Mouse (Mus musculus): ENCODE results near the gene Magea2. TPM values are rescaled to one million over a fixed set of nuclear protein-coding genes. Genes with fewer than 3 reads are reported as not detected.
"Not testable (repeated sequence)": the region's sequence is repeated elsewhere in the genome, so short reads cannot be mapped to it uniquely, and the experiment has no call there.

The Magea2 gene
- total RNA-seq (2015; ENCODE audit: low replicate concordance): not detected in 2 replicates
- total RNA-seq (2017; ENCODE audit: low replicate concordance): not detected in 2 replicates

DNA sequence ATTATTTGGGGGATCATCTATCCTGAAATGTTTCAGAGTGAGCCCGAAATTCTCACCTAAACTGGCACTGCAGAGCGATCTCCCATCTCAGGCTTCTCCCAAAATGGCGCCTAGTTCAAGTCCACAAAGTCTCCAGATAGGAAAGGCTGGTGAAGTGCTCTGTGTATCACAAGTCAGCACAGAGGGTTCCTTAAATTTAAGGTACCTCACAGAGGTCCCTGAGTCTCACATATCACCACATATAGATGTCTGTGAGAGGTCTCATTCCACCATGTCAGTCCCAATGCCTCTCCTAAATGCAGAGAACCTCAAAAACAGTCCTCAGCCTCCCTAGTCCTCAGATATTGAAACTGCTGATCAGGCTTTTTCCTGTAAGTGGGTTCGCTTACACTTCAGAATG, at the start of gene Magea2:
TSS of gene Magea2 (minus strand) at position 101 of the 400 bp plus-strand sequence.
- not testable (repeated sequence) for ATAC-seq (replicated peaks; ENCODE audit: low FRiP score, poor library complexity, severe bottlenecking)

- not testable (repeated sequence) for ATAC-seq (replicated peaks; ENCODE audit: low FRiP score, poor library complexity, severe bottlenecking)
Observed at GRCm38 (mm10) chrX:155128312-155128711, 34.8 kb upstream of the Magea2 start, which contains the start of gene Cldn34b2. TSS of gene Cldn34b2 (minus strand) at chrX:155128412.

GRCm38 (mm10) chrX:155098024-155098423, 4.6 kb upstream of the Magea2 start:
- no peak for ATAC-seq (replicated peaks; ENCODE audit: low FRiP score, poor library complexity, severe bottlenecking)

DNA sequence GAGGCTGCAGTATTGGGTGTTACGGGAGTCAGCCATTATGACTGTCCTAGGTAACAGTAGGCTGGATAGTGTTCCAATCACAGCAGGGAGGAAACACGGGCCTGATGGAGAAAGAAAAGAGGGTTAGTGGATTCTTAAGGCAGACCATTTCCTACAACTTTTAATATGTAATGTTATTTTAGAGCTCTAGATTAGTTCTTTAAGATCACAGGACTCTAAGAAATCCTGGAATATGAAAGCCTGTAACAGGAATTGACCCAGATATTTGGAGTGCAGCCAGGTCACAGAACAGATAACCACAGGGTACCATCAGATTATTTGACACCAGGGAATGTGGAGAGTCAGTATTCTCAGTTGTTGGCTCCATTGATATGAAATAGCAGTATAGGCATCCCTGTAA, 3.8 kb downstream of the Magea2 start, which contains the start of gene Magea1:
TSS of gene Magea1 (minus strand) at position 101 of the 400 bp plus-strand sequence.
- not testable (repeated sequence) for ATAC-seq (replicated peaks; ENCODE audit: low FRiP score, poor library complexity, severe bottlenecking)

DNA sequence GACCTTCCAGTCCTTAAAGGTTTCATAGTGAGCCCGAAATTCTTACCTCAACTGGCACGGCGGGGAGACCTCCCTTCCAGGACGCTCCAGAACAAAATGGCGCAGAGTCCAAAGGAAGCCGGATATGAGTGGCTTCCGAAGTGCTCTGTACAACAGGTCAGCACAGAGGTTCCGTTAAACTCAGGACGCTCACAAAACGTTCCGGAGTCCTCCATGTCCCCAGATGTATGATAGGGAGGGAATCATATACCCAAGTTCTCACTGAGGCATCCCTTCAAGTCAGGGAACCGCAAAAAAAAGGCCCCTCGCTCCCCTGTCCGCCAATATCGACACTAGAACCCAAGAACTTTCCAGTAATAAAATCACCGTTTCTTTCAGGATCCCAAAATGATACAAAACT, 30.4 kb downstream of the Magea2 start, which contains the start of gene Magea5:
TSS of gene Magea5 (minus strand) at position 101 of the 400 bp plus-strand sequence.
- not testable (repeated sequence) for ATAC-seq (replicated peaks; ENCODE audit: low FRiP score, poor library complexity, severe bottlenecking)

DNA sequence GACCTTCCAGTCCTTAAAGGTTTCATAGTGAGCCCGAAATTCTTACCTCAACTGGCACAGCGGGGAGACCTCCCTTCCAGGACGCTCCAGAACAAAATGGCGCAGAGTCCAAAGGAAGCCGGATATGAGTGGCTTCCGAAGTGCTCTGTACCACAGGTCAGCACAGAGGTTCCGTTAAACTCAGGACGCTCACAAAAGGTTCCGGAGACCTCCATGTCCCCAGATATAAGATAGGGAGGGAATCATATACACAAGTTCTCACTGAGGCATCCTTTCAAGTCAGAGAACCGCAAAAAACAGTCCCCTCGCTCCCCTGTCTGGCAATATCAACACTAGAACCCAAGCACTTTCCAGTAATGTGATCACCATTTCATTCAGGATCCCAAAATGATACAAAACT, 97.7 kb downstream of the Magea2 start, which contains the start of gene Magea8:
TSS of gene Magea8 (minus strand) at position 101 of the 400 bp plus-strand sequence.
- ATAC-seq (replicated peaks; ENCODE audit: low FRiP score, poor library complexity, severe bottlenecking): not testable (repeated sequence)

Other genes starting within 250 kb of the Magea2 start
- gene Cldn34b1, start 203.4 kb downstream of the Magea2 start, total RNA-seq (2015; ENCODE audit: low replicate concordance): not detected in 2 replicates
- not detected in 2 replicates for gene Cldn34b1, start 203.4 kb downstream of the Magea2 start, total RNA-seq (2017; ENCODE audit: low replicate concordance)
- not detected in 2 replicates for gene Magea6, start 157.7 kb downstream of the Magea2 start, total RNA-seq (2015; ENCODE audit: low replicate concordance)
- not detected in 2 replicates for gene Magea6, start 157.7 kb downstream of the Magea2 start, total RNA-seq (2017; ENCODE audit: low replicate concordance)
- not detected in 2 replicates for gene Magea3, start 144.2 kb downstream of the Magea2 start, total RNA-seq (2015; ENCODE audit: low replicate concordance)
- gene Magea3, start 144.2 kb downstream of the Magea2 start, total RNA-seq (2017; ENCODE audit: low replicate concordance): not detected in 2 replicates
- not detected in 2 replicates for gene Magea8, start 97.8 kb downstream of the Magea2 start, total RNA-seq (2015; ENCODE audit: low replicate concordance)
- gene Magea8, start 97.8 kb downstream of the Magea2 start, total RNA-seq (2017; ENCODE audit: low replicate concordance): not detected in 2 replicates
- not detected in 2 replicates for gene Magea5, start 30.5 kb downstream of the Magea2 start, total RNA-seq (2015; ENCODE audit: low replicate concordance)
- gene Magea5, start 30.5 kb downstream of the Magea2 start, total RNA-seq (2017; ENCODE audit: low replicate concordance): not detected in 2 replicates
- gene Magea1, start 3.9 kb downstream of the Magea2 start, total RNA-seq (2015; ENCODE audit: low replicate concordance): not detected in 2 replicates
- gene Magea1, start 3.9 kb downstream of the Magea2 start, total RNA-seq (2017; ENCODE audit: low replicate concordance): not detected in 2 replicates
- gene Cldn34b2, start 34.7 kb upstream of the Magea2 start, total RNA-seq (2015; ENCODE audit: low replicate concordance): not detected in 2 replicates
- gene Cldn34b2, start 34.7 kb upstream of the Magea2 start, total RNA-seq (2017; ENCODE audit: low replicate concordance): not detected in 2 replicates
- 125 and 145 TPM in 2 replicates for gene Sat1, start 122.8 kb upstream of the Magea2 start, total RNA-seq (2015; ENCODE audit: low replicate concordance)
- gene Sat1, start 122.8 kb upstream of the Magea2 start, total RNA-seq (2017; ENCODE audit: low replicate concordance): 78.6 and 150 TPM in 2 replicates
- gene Acot9, start 168.8 kb upstream of the Magea2 start, total RNA-seq (2015; ENCODE audit: low replicate concordance): 15.0 and 24.2 TPM in 2 replicates
- gene Acot9, start 168.8 kb upstream of the Magea2 start, total RNA-seq (2017; ENCODE audit: low replicate concordance): 12.8 and 18.7 TPM in 2 replicates
- gene Prdx4, start 247.1 kb upstream of the Magea2 start, total RNA-seq (2015; ENCODE audit: low replicate concordance): 13.0 and 15.0 TPM in 2 replicates
- 9.1 and 10.6 TPM in 2 replicates for gene Prdx4, start 247.1 kb upstream of the Magea2 start, total RNA-seq (2017; ENCODE audit: low replicate concordance)

Measured in erythroblast, adult 5-6 weeks (primary cell).